8 mouse cellular contexts compared by ENCODE assay signal in genomic region chr19:47755625-47756024, GRCm38 (mm10). TPM values are rescaled to one million over a fixed set of nuclear protein-coding genes. Genes with fewer than 3 reads are reported as not detected.
DNase-seq lines count a peak whose midpoint lies in the region; ATAC-seq and TF ChIP-seq lines count a peak whose summit lies in the region.

No protein-coding gene starts in this region.

- peak; percentile 4 for DNase-seq in gastrocnemius, adult 18-20 months (ENCODE audit: low spot score)
- DNase-seq in gastrocnemius, postnatal 14 days, result no peak
- DNase-seq in heart, postnatal 10 days, result peak; percentile 34 to 42
- DNase-seq in lung, postnatal 10 days, result peak; percentile 58
- no peak for DNase-seq in right cerebral cortex, adult 18-20 months
- DNase-seq in gastrocnemius, postnatal 4 days (ENCODE audit: low spot score in 2 of 2), result no peak

- no peak for ATAC-seq in activated CD4-positive, CD25-positive, alpha-beta regulatory T cell, adult 4 months

- TF ChIP-seq CTCF in ES-Bruce4 (IDR thresholded peaks at IDR 0.05; ENCODE audit: low read depth, low read length), result no peak

- H3K36me3 ChIP-seq in ES-Bruce4 (ENCODE audit: control insufficient read depth, insufficient read depth, low read length, poor library complexity, severe bottlenecking), result no peaks in the 10 kb centered on the region

- TF ChIP-seq POLR2A in ES-Bruce4 (IDR thresholded peaks at IDR 0.05; ENCODE audit: insufficient read depth, low read length), result no peak

- no peak overlapping the region for H3K27ac ChIP-seq in ES-Bruce4 (ENCODE audit: insufficient read depth, low read length)

- H3K4me1 ChIP-seq in ES-Bruce4 (ENCODE audit: control insufficient read depth, insufficient read depth, low read length), result no peaks in the 10 kb centered on the region

- no peaks in the 10 kb centered on the region for H3K9me3 ChIP-seq in ES-Bruce4 (replicated peaks; ENCODE audit: control insufficient read depth, insufficient read depth, low read length, poor library complexity, severe bottlenecking)

- no peak for TF ChIP-seq EP300 in ES-Bruce4 (IDR thresholded peaks at IDR 0.05; ENCODE audit: insufficient read depth, low read depth, low read length)

- H3K4me3 ChIP-seq in ES-Bruce4 (ENCODE audit: low read depth, low read length), result peak overlapping the region; percentile 51

- H3K27me3 ChIP-seq in ES-Bruce4 (ENCODE audit: control insufficient read depth, insufficient read depth, low read length, poor library complexity, severe bottlenecking), result no peaks in the 10 kb centered on the region

- intact Hi-C loops in gastrocnemius, postnatal 14 days (cut with DNase I; ENCODE audit: low total_unique reads), result no loop called here
- intact Hi-C loops in heart, postnatal 10 days (cut with DNase I), result no loop called here

- H3K9ac ChIP-seq in ES-Bruce4 (ENCODE audit: low read depth, poor library complexity, severe bottlenecking), result peak overlapping the region; percentile 42

RNA-seq across cellular contexts. Expression of gene Sfr1, which starts 24.1 kb away (rescaled TPM):
- 10 to 100 TPM; 74.8 to 79.4 TPM for total RNA-seq in gastrocnemius, adult 18-20 months (2021)
- total RNA-seq in gastrocnemius, postnatal 14 days (2021), result 10 to 100 TPM; 75.8 to 80.2 TPM
- 216 and 232 TPM in 2 replicates for polyA plus RNA-seq in ES-Bruce4 (2011; ENCODE audit: insufficient read depth, insufficient read length, low read depth, missing spikeins)
- 10 to 100 TPM; 68.4 to 72.4 TPM for total RNA-seq in heart, postnatal 10 days (2021)
- 100 to 1,000 TPM; 132 to 161 TPM for polyA plus RNA-seq in activated CD4-positive, CD25-positive, alpha-beta regulatory T cell, adult 4 months (2017; shearing (Covaris generic))
- 100 to 1,000 TPM; 116 to 127 TPM for total RNA-seq in gastrocnemius, postnatal 4 days (2021)

Comparison
In these comparisons a context has a peak if more than half of its experiments do, and no peak if none do; other contexts are left out.
1. DNase-seq: peak in gastrocnemius, adult 18-20 months (single experiment), heart, postnatal 10 days (2 of 2) and lung, postnatal 10 days (single experiment); none in gastrocnemius, postnatal 14 days (single experiment), right cerebral cortex, adult 18-20 months (single experiment) and gastrocnemius, postnatal 4 days (0 of 2).